Mouse (Mus musculus): Measurements from ENCODE around the gene Ehbp1. TPM values are rescaled to one million over a fixed set of nuclear protein-coding genes. Genes with fewer than 3 reads are reported as not detected.

Gene Ehbp1
- polyA plus RNA-seq, 1 experiment: 2.2 TPM

DNA sequence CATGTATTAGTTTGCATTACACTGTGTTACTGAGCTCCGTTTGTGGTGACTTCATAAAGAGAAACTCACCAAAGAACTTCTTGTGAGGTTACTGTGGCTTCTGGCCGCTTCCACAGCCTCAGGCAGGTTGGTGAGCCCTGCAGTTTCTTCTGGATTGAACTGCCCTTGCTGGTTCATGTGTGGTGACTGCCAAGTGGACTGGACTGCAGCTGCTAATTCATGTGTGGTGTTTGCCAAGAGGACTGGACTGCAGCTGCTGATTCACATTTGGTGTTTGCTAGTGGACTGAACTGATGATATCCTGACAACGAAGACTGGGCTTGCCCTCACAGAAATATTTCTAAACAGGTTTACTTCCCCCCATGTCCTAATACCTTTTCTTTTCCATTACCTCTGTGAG, 65.4 kb downstream of the Ehbp1 start:
- TF ChIP-seq CEBPB (IDR thresholded peaks at IDR 0.05; ENCODE audit: low read depth): no peak
- TF ChIP-seq FOSL1 (IDR thresholded peaks at IDR 0.05; ENCODE audit: insufficient read depth, low read length, poor library complexity, severe bottlenecking): no peak
- TF ChIP-seq CTCF (IDR thresholded peaks at IDR 0.05; ENCODE audit: control insufficient read depth, insufficient read depth, insufficient read length): no peak
- no peak for TF ChIP-seq MYOD1 (IDR thresholded peaks at IDR 0.05; ENCODE audit: control insufficient read depth, insufficient read length, low read depth)
- no peak for TF ChIP-seq MYOG (IDR thresholded peaks at IDR 0.05; ENCODE audit: control insufficient read depth, extremely low read depth, insufficient read length)
- TF ChIP-seq USF1 (IDR thresholded peaks at IDR 0.05; ENCODE audit: low read depth): no peak
- no peak overlapping the region for H3ac ChIP-seq (ENCODE audit: control insufficient read depth, insufficient read length, low read depth)
- no peaks in the 10 kb centered on the region for H3K79me2 ChIP-seq (ENCODE audit: control insufficient read depth, insufficient read depth)
- H3K36me3 ChIP-seq (ENCODE audit: control insufficient read depth, insufficient read depth): peaks cover 20% of the 10 kb centered on the region
- H3K27me3 ChIP-seq (ENCODE audit: control insufficient read depth, insufficient read depth, insufficient read length): no peaks in the 10 kb centered on the region
- peaks cover 5% of the 10 kb centered on the region for H3K79me3 ChIP-seq (ENCODE audit: low read depth)
- H3K4me3 ChIP-seq (ENCODE audit: insufficient read depth, poor library complexity, severe bottlenecking): no peak overlapping the region

DNA sequence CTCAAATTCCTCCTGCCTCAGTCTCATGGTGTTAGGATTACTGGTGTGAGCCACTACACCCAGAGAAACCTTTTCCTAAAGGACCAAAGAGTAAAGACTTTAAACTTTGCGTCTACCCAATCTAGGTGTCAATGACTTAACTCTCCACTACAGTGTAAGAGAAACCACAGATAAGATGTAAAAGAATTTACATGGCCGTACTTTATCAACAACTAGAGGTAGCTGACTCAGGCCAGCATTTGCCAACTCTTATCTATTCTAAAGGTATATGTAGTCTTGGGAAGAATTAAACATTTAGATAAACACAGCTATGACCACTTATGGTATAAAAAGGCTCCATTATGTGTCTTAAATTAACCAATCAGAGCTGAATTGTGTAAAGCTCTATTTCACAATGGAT, 67.9 kb downstream of the Ehbp1 start:
- Histone ChIP-seq H3K36me3 (ENCODE audit: control insufficient read depth, insufficient read depth) (peaks cover 13% of the 10 kb centered on the region), H3K79me2 (ENCODE audit: control insufficient read depth, insufficient read depth) (peaks cover 8% of the 10 kb centered on the region), H3ac (ENCODE audit: control insufficient read depth, insufficient read length, low read depth) (no peak overlapping the region), H3K27me3 (ENCODE audit: control insufficient read depth, insufficient read depth, insufficient read length) (no peaks in the 10 kb centered on the region), H3K79me3 (ENCODE audit: low read depth) (peaks cover 9% of the 10 kb centered on the region), H3K4me3 (ENCODE audit: insufficient read depth, poor library complexity, severe bottlenecking) (no peak overlapping the region)
- no peak for TF ChIP-seq CEBPB (IDR thresholded peaks at IDR 0.05; ENCODE audit: low read depth)
- no peak for TF ChIP-seq MYOG (IDR thresholded peaks at IDR 0.05; ENCODE audit: control insufficient read depth, extremely low read depth, insufficient read length)
- TF ChIP-seq USF1 (IDR thresholded peaks at IDR 0.05; ENCODE audit: low read depth): no peak
- no peak for TF ChIP-seq MAX (IDR thresholded peaks at IDR 0.05)

DNA sequence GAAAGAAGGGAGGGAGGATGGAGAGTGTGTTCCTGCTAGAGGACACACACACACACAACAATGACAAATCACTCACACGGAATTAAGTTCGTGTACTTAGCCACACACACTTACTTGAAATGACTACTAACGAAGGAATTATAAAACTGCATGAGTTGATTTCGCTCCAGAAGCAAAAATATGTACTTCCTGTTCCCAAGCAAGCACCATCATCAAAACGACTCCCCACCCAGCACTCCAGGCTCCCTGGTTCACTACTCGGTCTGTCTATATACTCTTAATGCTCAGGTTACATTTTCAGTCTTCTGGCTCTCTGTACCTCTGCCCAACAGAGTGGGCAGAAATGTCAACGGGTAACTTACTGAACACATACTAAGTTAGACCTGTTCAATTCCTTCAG, 68.7 kb downstream of the Ehbp1 start:
- Histone ChIP-seq H3K79me2 (ENCODE audit: control insufficient read depth, insufficient read depth) (peaks cover 8% of the 10 kb centered on the region), H3ac (ENCODE audit: control insufficient read depth, insufficient read length, low read depth) (no peak overlapping the region), H3K36me3 (ENCODE audit: control insufficient read depth, insufficient read depth) (peaks cover 12% of the 10 kb centered on the region), H3K27me3 (ENCODE audit: control insufficient read depth, insufficient read depth, insufficient read length) (no peaks in the 10 kb centered on the region), H3K79me3 (ENCODE audit: low read depth) (peaks cover 9% of the 10 kb centered on the region), H3K4me3 (ENCODE audit: insufficient read depth, poor library complexity, severe bottlenecking) (no peak overlapping the region)
- TF ChIP-seq MYOD1 (IDR thresholded peaks at IDR 0.05; ENCODE audit: control insufficient read depth, insufficient read length, low read depth) (no peak), USF1 (IDR thresholded peaks at IDR 0.05; ENCODE audit: low read depth) (no peak), CEBPB (IDR thresholded peaks at IDR 0.05; ENCODE audit: low read depth) (no peak), MAX (IDR thresholded peaks at IDR 0.05) (no peak), MYOG (IDR thresholded peaks at IDR 0.05; ENCODE audit: control insufficient read depth, extremely low read depth, insufficient read length) (no peak), CTCF (IDR thresholded peaks at IDR 0.05; ENCODE audit: control insufficient read depth, insufficient read depth, insufficient read length) (no peak), FOSL1 (IDR thresholded peaks at IDR 0.05; ENCODE audit: insufficient read depth, low read length, poor library complexity, severe bottlenecking) (no peak)

DNA sequence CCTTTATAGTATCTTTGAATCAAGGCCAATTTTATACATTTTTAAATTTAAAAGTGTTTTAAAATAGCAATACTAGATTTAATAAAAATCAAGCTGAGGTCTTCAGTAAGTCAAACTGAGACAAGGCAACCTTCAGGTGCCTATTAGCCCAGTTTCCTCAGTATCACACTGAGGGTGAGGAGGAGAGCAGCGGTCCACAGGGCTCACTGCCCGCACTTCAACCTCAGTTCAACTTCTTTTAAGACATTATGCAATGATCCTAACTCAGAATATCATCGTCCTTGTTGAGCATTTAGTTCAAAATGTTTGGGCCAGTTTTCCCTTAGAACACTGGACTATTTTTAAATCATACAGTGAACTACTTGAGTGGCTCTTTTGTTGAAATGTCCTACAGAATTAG, 70.2 kb downstream of the Ehbp1 start:
- no peaks in the 10 kb centered on the region for H3K27me3 ChIP-seq (ENCODE audit: control insufficient read depth, insufficient read depth, insufficient read length)
- H3K36me3 ChIP-seq (ENCODE audit: control insufficient read depth, insufficient read depth): peaks cover 11% of the 10 kb centered on the region
- TF ChIP-seq MYOD1 (IDR thresholded peaks at IDR 0.05; ENCODE audit: control insufficient read depth, insufficient read length, low read depth) (no peak), MAX (IDR thresholded peaks at IDR 0.05) (no peak), CTCF (IDR thresholded peaks at IDR 0.05; ENCODE audit: control insufficient read depth, insufficient read depth, insufficient read length) (no peak), FOSL1 (IDR thresholded peaks at IDR 0.05; ENCODE audit: insufficient read depth, low read length, poor library complexity, severe bottlenecking) (no peak), USF1 (IDR thresholded peaks at IDR 0.05; ENCODE audit: low read depth) (no peak), CEBPB (IDR thresholded peaks at IDR 0.05; ENCODE audit: low read depth) (no peak), MYOG (IDR thresholded peaks at IDR 0.05; ENCODE audit: control insufficient read depth, extremely low read depth, insufficient read length) (no peak)
- no peak overlapping the region for H3K4me3 ChIP-seq (ENCODE audit: insufficient read depth, poor library complexity, severe bottlenecking)
- no peak overlapping the region for H3ac ChIP-seq (ENCODE audit: control insufficient read depth, insufficient read length, low read depth)
- peaks cover 8% of the 10 kb centered on the region for H3K79me2 ChIP-seq (ENCODE audit: control insufficient read depth, insufficient read depth)
- H3K79me3 ChIP-seq (ENCODE audit: low read depth): peaks cover 9% of the 10 kb centered on the region

DNA sequence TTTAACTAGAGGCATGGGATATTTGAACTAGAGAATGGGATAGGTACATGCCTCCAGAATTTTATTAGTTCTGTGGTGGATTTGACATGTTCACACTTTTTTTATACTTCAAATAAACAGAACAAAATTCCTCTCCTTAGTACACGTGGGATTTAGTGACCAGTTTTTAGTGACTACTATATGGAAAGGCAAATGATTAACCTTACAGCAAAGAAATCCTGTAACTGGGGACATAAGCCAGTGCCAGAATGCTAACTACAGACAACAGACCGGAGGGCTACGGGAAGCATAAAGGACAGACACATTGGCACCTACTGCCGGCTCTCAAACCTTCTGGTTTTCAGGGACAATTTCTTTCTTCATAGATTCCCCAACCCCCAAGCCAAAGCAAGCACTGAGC, 72.4 kb downstream of the Ehbp1 start:
- TF ChIP-seq MYOD1 (IDR thresholded peaks at IDR 0.05; ENCODE audit: control insufficient read depth, insufficient read length, low read depth) (no peak), USF1 (IDR thresholded peaks at IDR 0.05; ENCODE audit: low read depth) (no peak), MYOG (IDR thresholded peaks at IDR 0.05; ENCODE audit: control insufficient read depth, extremely low read depth, insufficient read length) (no peak), CTCF (IDR thresholded peaks at IDR 0.05; ENCODE audit: control insufficient read depth, insufficient read depth, insufficient read length) (no peak), MAX (IDR thresholded peaks at IDR 0.05) (no peak), FOSL1 (IDR thresholded peaks at IDR 0.05; ENCODE audit: insufficient read depth, low read length, poor library complexity, severe bottlenecking) (no peak), CEBPB (IDR thresholded peaks at IDR 0.05; ENCODE audit: low read depth) (no peak)
- Histone ChIP-seq H3K4me3 (ENCODE audit: insufficient read depth, poor library complexity, severe bottlenecking) (no peak overlapping the region), H3ac (ENCODE audit: control insufficient read depth, insufficient read length, low read depth) (no peak overlapping the region), H3K79me3 (ENCODE audit: low read depth) (peaks cover 4% of the 10 kb centered on the region), H3K36me3 (ENCODE audit: control insufficient read depth, insufficient read depth) (no peaks in the 10 kb centered on the region), H3K27me3 (ENCODE audit: control insufficient read depth, insufficient read depth, insufficient read length) (no peaks in the 10 kb centered on the region), H3K79me2 (ENCODE audit: control insufficient read depth, insufficient read depth) (peaks cover 8% of the 10 kb centered on the region)

DNA sequence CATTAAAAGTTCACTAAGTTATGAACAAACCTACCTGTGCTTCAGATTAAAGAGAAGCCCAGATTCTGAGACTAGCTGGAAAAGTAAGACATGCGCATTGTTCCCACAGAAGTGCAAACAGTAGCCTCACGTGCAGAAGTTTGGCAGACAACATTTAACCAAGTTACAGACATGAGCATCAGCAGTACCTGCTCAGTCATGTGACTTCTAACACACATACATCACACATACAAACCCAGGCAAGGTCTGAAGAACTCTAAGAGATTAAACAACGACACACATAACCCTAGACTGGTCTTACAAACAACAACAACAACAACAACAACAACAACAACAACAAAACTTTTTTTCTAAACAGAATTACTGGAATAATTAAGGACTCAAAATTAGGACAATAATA, 72.9 kb downstream of the Ehbp1 start:
- Histone ChIP-seq H3K36me3 (ENCODE audit: control insufficient read depth, insufficient read depth) (no peaks in the 10 kb centered on the region), H3K27me3 (ENCODE audit: control insufficient read depth, insufficient read depth, insufficient read length) (no peaks in the 10 kb centered on the region)
- TF ChIP-seq CEBPB (IDR thresholded peaks at IDR 0.05; ENCODE audit: low read depth) (no peak), MAX (IDR thresholded peaks at IDR 0.05) (no peak), MYOD1 (IDR thresholded peaks at IDR 0.05; ENCODE audit: control insufficient read depth, insufficient read length, low read depth) (no peak), MYOG (IDR thresholded peaks at IDR 0.05; ENCODE audit: control insufficient read depth, extremely low read depth, insufficient read length) (no peak), CTCF (IDR thresholded peaks at IDR 0.05; ENCODE audit: control insufficient read depth, insufficient read depth, insufficient read length) (no peak), FOSL1 (IDR thresholded peaks at IDR 0.05; ENCODE audit: insufficient read depth, low read length, poor library complexity, severe bottlenecking) (no peak)

More for the DNA sequence above, 72.9 kb downstream of the Ehbp1 start:
- peaks cover 4% of the 10 kb centered on the region for H3K79me3 ChIP-seq (ENCODE audit: low read depth)
- peaks cover 8% of the 10 kb centered on the region for H3K79me2 ChIP-seq (ENCODE audit: control insufficient read depth, insufficient read depth)
- no peak overlapping the region for H3ac ChIP-seq (ENCODE audit: control insufficient read depth, insufficient read length, low read depth)
- H3K4me3 ChIP-seq (ENCODE audit: insufficient read depth, poor library complexity, severe bottlenecking): no peak overlapping the region

Data from C2C12 (cell line).